Mouse (Mus musculus) ES-E14 (cell line): ENCODE results near the gene Nell2.

Source experiments
- HCFC1 ChIP-seq: IDR thresholded peaks from 2 replicates; pipeline ENCODE4 v1.6.1; 2012; ENCODE audit warnings: low read length, inconsistent platforms, borderline replicate concordance; ENCODE audit not compliant: insufficient read depth
- ZC3H11A ChIP-seq: IDR thresholded peaks from 2 replicates; pipeline ENCODE4 v1.6.1; 2012; ENCODE audit warnings: low read depth, mild to moderate bottlenecking, inconsistent platforms, low read length, borderline replicate concordance

DNA sequence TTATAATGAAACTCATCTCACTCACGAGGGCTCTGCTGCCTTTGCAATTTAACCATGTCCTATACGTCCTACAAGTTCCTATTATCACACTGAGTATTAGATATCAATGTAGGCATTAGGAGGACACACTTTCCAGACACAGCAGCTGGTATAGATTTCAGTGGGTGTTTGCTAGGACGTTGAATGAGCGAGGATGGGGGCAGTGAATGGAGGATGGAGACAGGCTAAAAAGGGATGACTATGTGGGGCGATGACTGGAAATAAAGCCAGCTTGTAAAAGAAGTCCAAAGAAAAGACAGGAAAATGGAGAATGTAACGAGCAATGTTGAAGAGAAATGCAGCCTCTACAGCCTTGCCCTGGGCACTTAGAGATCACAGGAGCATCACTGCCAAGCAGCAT lies 14.3 kb upstream of the Nell2 start:
- TF ChIP-seq HCFC1 (no peak), ZC3H11A (no peak)
